Mouse (Mus musculus) intestine, embryonic 16.5 days (tissue): ENCODE measurements around the gene Gm11565. TPM values are rescaled to one million over a fixed set of nuclear protein-coding genes. Genes with fewer than 3 reads are reported as not detected.

Experiments
- polyA plus RNA-seq: library from polyadenylated mRNA; unstranded; fragments of >200 nt; fragmentation: Nextera tagmentation; extraction: Ambion mirVana; gene quantifications from 2 replicates; pipeline ENCODE4 v1.2.1, GENCODE M21; 2015

The Gm11565 gene
- polyA plus RNA-seq, 1 experiment from 2014 or later, result not detected

Other genes with a start within 250 kb of the Gm11565 start
- not detected in 2 replicates for gene Krtap4-6, start 248.8 kb upstream of the Gm11565 start, polyA plus RNA-seq
- gene Gm14190, start 224.0 kb upstream of the Gm11565 start, polyA plus RNA-seq, result not detected in 2 replicates
- gene Gm14180, start 180.5 kb upstream of the Gm11565 start, polyA plus RNA-seq, result not detected in 2 replicates
- gene Gm11595, start 141.8 kb upstream of the Gm11565 start, polyA plus RNA-seq, result not detected in 2 replicates
- not detected in 2 replicates for gene Krtap4-8, start 134.0 kb upstream of the Gm11565 start, polyA plus RNA-seq
- not detected in 2 replicates for gene Krtap4-9, start 129.6 kb upstream of the Gm11565 start, polyA plus RNA-seq
- gene Gm11596, start 121.3 kb upstream of the Gm11565 start, polyA plus RNA-seq, result not detected in 2 replicates
- gene Gm11569, start 115.8 kb upstream of the Gm11565 start, polyA plus RNA-seq, result not detected in 2 replicates
- gene Gm11554, start 110.3 kb upstream of the Gm11565 start, polyA plus RNA-seq, result not detected in 2 replicates
- gene Krtap4-13, start 104.9 kb upstream of the Gm11565 start, polyA plus RNA-seq, result not detected in 2 replicates
- gene Gm11564, start 99.1 kb upstream of the Gm11565 start, polyA plus RNA-seq, result not detected in 2 replicates
- not detected in 2 replicates for gene 2300003K06Rik, start 76.7 kb upstream of the Gm11565 start, polyA plus RNA-seq
- not detected in 2 replicates for gene Krtap4-16, start 63.1 kb upstream of the Gm11565 start, polyA plus RNA-seq
- not detected in 2 replicates for gene Gm11568, start 56.8 kb upstream of the Gm11565 start, polyA plus RNA-seq
- not detected in 2 replicates for gene Gm11559, start 50.3 kb upstream of the Gm11565 start, polyA plus RNA-seq
- gene Krtap9-1, start 41.4 kb upstream of the Gm11565 start, polyA plus RNA-seq, result not detected in 2 replicates
- not detected in 2 replicates for gene Gm11567, start 35.6 kb upstream of the Gm11565 start, polyA plus RNA-seq
- gene Krtap31-1, start 6.8 kb upstream of the Gm11565 start, polyA plus RNA-seq, result not detected in 2 replicates
- not detected in 2 replicates for gene Krtap31-2, start 21.5 kb downstream of the Gm11565 start, polyA plus RNA-seq
- gene Krtap9-5, start 33.7 kb downstream of the Gm11565 start, polyA plus RNA-seq, result not detected in 2 replicates
- not detected in 2 replicates for gene Krtap29-1, start 64.3 kb downstream of the Gm11565 start, polyA plus RNA-seq
- not detected in 2 replicates for gene Krtap16-1, start 71.8 kb downstream of the Gm11565 start, polyA plus RNA-seq
- not detected in 2 replicates for gene Krtap17-1, start 79.2 kb downstream of the Gm11565 start, polyA plus RNA-seq
- gene Krt33a, start 101.5 kb downstream of the Gm11565 start, polyA plus RNA-seq, result not detected in 2 replicates
- not detected in 2 replicates for gene Krt33b, start 115.1 kb downstream of the Gm11565 start, polyA plus RNA-seq
- gene Krt34, start 126.8 kb downstream of the Gm11565 start, polyA plus RNA-seq, result not detected in 2 replicates
- gene Krt31, start 135.8 kb downstream of the Gm11565 start, polyA plus RNA-seq, result not detected in 2 replicates
- not detected in 2 replicates for gene Krt32, start 173.5 kb downstream of the Gm11565 start, polyA plus RNA-seq
- gene Krt35, start 181.5 kb downstream of the Gm11565 start, polyA plus RNA-seq, result 0.07 and 0.12 TPM in 2 replicates
- gene Krt36, start 190.9 kb downstream of the Gm11565 start, polyA plus RNA-seq, result 0.10 TPM in 1 of 2 replicates, not detected in the other
- gene Krt13, start 206.8 kb downstream of the Gm11565 start, polyA plus RNA-seq, result 0.29 TPM in 1 of 2 replicates, not detected in the other
- 2.2 and 4.5 TPM in 2 replicates for gene Krt15, start 221.2 kb downstream of the Gm11565 start, polyA plus RNA-seq
- 884 and 955 TPM in 2 replicates for gene Krt19, start 233.9 kb downstream of the Gm11565 start, polyA plus RNA-seq